Mouse (Mus musculus) hindbrain, embryonic 15.5 days (tissue): ENCODE measurements around the gene Pgls. TPM values are rescaled to one million over a fixed set of nuclear protein-coding genes. Genes with fewer than 3 reads are reported as not detected.

Experiments used
- ATAC-seq: fragments of 200-750 bp; cut with Nextera tagmentation; 2 replicates; pipeline ENCODE4 v1.8.0; 2017; ENCODE audit warnings: low read depth, moderate number of reproducible peaks, moderate TSS enrichment; ENCODE audit not compliant: low FRiP score
- H3K27ac ChIP-seq: fragments of 300-500 bp; sonication (generic); replicated peaks from 2 replicates; pipeline ENCODE4 v1.5.1; 2015; ENCODE audit warnings: mild to moderate bottlenecking, inconsistent platforms
- H3K27me3 ChIP-seq: fragments of 300-500 bp; sonication (generic); 2 replicates; pipeline ENCODE4 v1.6.1; 2015; ENCODE audit warnings: control low read depth, inconsistent platforms
- H3K36me3 ChIP-seq: fragments of 300-500 bp; sonication (generic); 2 replicates; pipeline ENCODE4 v1.6.1; 2015; ENCODE audit warnings: control low read depth, inconsistent platforms
- H3K4me1 ChIP-seq: fragments of 300-500 bp; sonication (generic); replicated peaks from 2 replicates; pipeline ENCODE4 v1.6.1; 2015; ENCODE audit warnings: control low read depth, inconsistent platforms
- H3K4me2 ChIP-seq: fragments of 300-500 bp; sonication (generic); 2 replicates; pipeline ENCODE4 v1.6.1; 2015; ENCODE audit warnings: moderate library complexity, mild to moderate bottlenecking, inconsistent platforms
- H3K4me3 ChIP-seq: fragments of 300-500 bp; sonication (generic); 2 replicates; pipeline ENCODE4 v1.5.1; 2015; ENCODE audit warnings: mild to moderate bottlenecking, inconsistent platforms
- H3K9ac ChIP-seq: fragments of 300-500 bp; sonication (generic); 2 replicates; pipeline ENCODE4 v1.6.1; 2015; ENCODE audit warnings: inconsistent platforms
- H3K9me3 ChIP-seq: fragments of 300-500 bp; sonication (generic); 2 replicates; pipeline ENCODE4 v1.6.1; 2016; ENCODE audit warnings: control low read depth, inconsistent platforms
- WGBS: fragments of 180-500 bp; shearing (Covaris S2); methylation state at CpG from one replicate; pipeline ENCODE4 v1.1.7; 2015; 5-methylcytosine and 5-hydroxymethylcytosine counted together
- microRNA-seq: library from miRNA; unstranded; fragments of <30 nt; microRNA quantifications from one replicate; pipeline ENCODE4, GENCODE M21; 2016
- polyA plus RNA-seq: library from polyadenylated mRNA; unstranded; fragments of >200 nt; fragmentation: Nextera tagmentation; extraction: Ambion mirVana; gene quantifications from 2 replicates; pipeline ENCODE4 v1.2.1, GENCODE M21; 2015

The Pgls gene
- polyA plus RNA-seq, 1 experiment from 2014 or later, result 233 TPM

GRCm38 (mm10) chr8:71631897-71632296 is 39.9 kb downstream of the Pgls start:
- WGBS, result 66% methylated on average over 2 of the region's 2 CpGs
- Histone ChIP-seq H3K9ac (no peak overlapping the region), H3K27me3 (no peaks in the 10 kb centered on the region), H3K4me2 (no peak overlapping the region), H3K36me3 (no peaks in the 10 kb centered on the region), H3K27ac (no peak overlapping the region), H3K4me1 (peaks cover 31% of the 10 kb centered on the region), H3K4me3 (no peak overlapping the region), H3K9me3 (no peaks in the 10 kb centered on the region)
- no peak for ATAC-seq

GRCm38 (mm10) chr8:71633164-71633563 is 41.2 kb downstream of the Pgls start:
- no peaks in the 10 kb centered on the region for H3K36me3 ChIP-seq
- no peak overlapping the region for H3K4me3 ChIP-seq
- no peaks in the 10 kb centered on the region for H3K27me3 ChIP-seq
- H3K9me3 ChIP-seq, result no peaks in the 10 kb centered on the region
- no peak overlapping the region for H3K4me2 ChIP-seq
- 14% methylated on average over 16 of the region's 22 CpGs for WGBS
- no peak overlapping the region for H3K9ac ChIP-seq
- H3K4me1 ChIP-seq, result peaks cover 24% of the 10 kb centered on the region
- no peak for ATAC-seq
- no peak overlapping the region for H3K27ac ChIP-seq

- H3K4me1 ChIP-seq, result peaks cover 15% of the 10 kb centered on the region
- H3K9me3 ChIP-seq, result no peaks in the 10 kb centered on the region
- peaks cover 5% of the 10 kb centered on the region; the same call in 1 of the 2 replicates for H3K36me3 ChIP-seq
- WGBS, result 6% methylated on average over 26 of the region's 26 CpGs
- H3K27ac ChIP-seq, result peak overlapping the region; percentile 56
- H3K27me3 ChIP-seq, result no peaks in the 10 kb centered on the region
- no peak overlapping the region for H3K4me3 ChIP-seq
- ATAC-seq, result 0 out of 2 replicates have a peak, but pooled peaks have one; percentile 32
- peak overlapping the region; percentile 18 for H3K4me2 ChIP-seq
- H3K9ac ChIP-seq, result no peak overlapping the region
Observed at GRCm38 (mm10) chr8:71633981-71634667, 42.1 kb downstream of the Pgls start.

- ATAC-seq, result no peak
- 0 out of 2 replicates have a peak, but pooled peaks cover 3% of the 10 kb centered on the region for H3K4me1 ChIP-seq
- no peak overlapping the region for H3K4me3 ChIP-seq
- no peak overlapping the region for H3K4me2 ChIP-seq
- 65% methylated on average over 8 of the region's 8 CpGs for WGBS
- H3K9me3 ChIP-seq, result no peaks in the 10 kb centered on the region
- no peaks in the 10 kb centered on the region for H3K27me3 ChIP-seq
- peaks cover 20% of the 10 kb centered on the region for H3K36me3 ChIP-seq
- no peak overlapping the region for H3K9ac ChIP-seq
- no peak overlapping the region for H3K27ac ChIP-seq
Observed at GRCm38 (mm10) chr8:71637149-71638095, 45.4 kb downstream of the Pgls start.

GRCm38 (mm10) chr8:71638321-71638720 is 46.3 kb downstream of the Pgls start:
- no peak for ATAC-seq
- H3K27ac ChIP-seq, result no peak overlapping the region
- no peak overlapping the region for H3K4me2 ChIP-seq
- H3K4me1 ChIP-seq, result 0 out of 2 replicates have a peak, but pooled peaks cover 3% of the 10 kb centered on the region
- H3K4me3 ChIP-seq, result no peak overlapping the region
- H3K36me3 ChIP-seq, result peaks cover 27% of the 10 kb centered on the region
- no peaks in the 10 kb centered on the region for H3K27me3 ChIP-seq
- 76% methylated on average over 6 of the region's 6 CpGs for WGBS
- no peak overlapping the region for H3K9ac ChIP-seq
- no peaks in the 10 kb centered on the region for H3K9me3 ChIP-seq

- Histone ChIP-seq H3K27ac (no peak overlapping the region), H3K9ac (no peak overlapping the region), H3K27me3 (no peaks in the 10 kb centered on the region), H3K4me3 (no peak overlapping the region), H3K4me2 (no peak overlapping the region), H3K36me3 (peaks cover 37% of the 10 kb centered on the region), H3K9me3 (no peaks in the 10 kb centered on the region), H3K4me1 (0 out of 2 replicates have a peak, but pooled peaks cover 3% of the 10 kb centered on the region)
- ATAC-seq, result no peak
- WGBS, result 88% methylated on average over 4 of the region's 4 CpGs
Observed at GRCm38 (mm10) chr8:71639318-71639717, 47.3 kb downstream of the Pgls start.

- H3K9me3 ChIP-seq, result no peaks in the 10 kb centered on the region
- H3K27me3 ChIP-seq, result no peaks in the 10 kb centered on the region
- H3K36me3 ChIP-seq, result peaks cover 76% of the 10 kb centered on the region
- no peak for ATAC-seq
- H3K4me1 ChIP-seq, result no peaks in the 10 kb centered on the region
- H3K4me2 ChIP-seq, result no peak overlapping the region
- WGBS, result 86% methylated on average over 9 of the region's 9 CpGs
- H3K27ac ChIP-seq, result no peak overlapping the region
- no peak overlapping the region for H3K4me3 ChIP-seq
- H3K9ac ChIP-seq, result no peak overlapping the region
Observed at GRCm38 (mm10) chr8:71645510-71645909, 53.5 kb downstream of the Pgls start.

Small RNA genes lying within 50 kb of the gene (microRNA-seq; reads per million reads assigned to microRNA genes)
- gene Mir6769b, result 2.4 reads per million, percentile 6 among the genes with 10 or more reads in this experiment

Other genes with a start within 250 kb of the Pgls start
- gene Use1, start 225.3 kb upstream of the Pgls start, polyA plus RNA-seq, result 113 TPM in 2 replicates
- 6.6 and 7.4 TPM in 2 replicates for gene Ocel1, start 220.9 kb upstream of the Pgls start, polyA plus RNA-seq
- gene Nr2f6, start 210.2 kb upstream of the Pgls start, polyA plus RNA-seq, result 29.3 and 31.4 TPM in 2 replicates
- 7.6 and 7.7 TPM in 2 replicates for gene Ushbp1, start 196.4 kb upstream of the Pgls start, polyA plus RNA-seq
- gene Babam1, start 195.3 kb upstream of the Pgls start, polyA plus RNA-seq, result 96.4 and 99.4 TPM in 2 replicates
- gene Ankle1, start 186.2 kb upstream of the Pgls start, polyA plus RNA-seq, result 11.0 and 11.3 TPM in 2 replicates
- 183 and 195 TPM in 2 replicates for gene Abhd8, start 128.5 kb upstream of the Pgls start, polyA plus RNA-seq
- gene Mrpl34, start 127.2 kb upstream of the Pgls start, polyA plus RNA-seq, result 172 and 189 TPM in 2 replicates
- gene Dda1, start 123.0 kb upstream of the Pgls start, polyA plus RNA-seq, result 217 and 231 TPM in 2 replicates
- gene Ano8, start 106.2 kb upstream of the Pgls start, polyA plus RNA-seq, result 7.7 and 8.6 TPM in 2 replicates
- gene Gtpbp3, start 104.1 kb upstream of the Pgls start, polyA plus RNA-seq, result 12.0 and 15.3 TPM in 2 replicates
- gene Plvap, start 80.4 kb upstream of the Pgls start, polyA plus RNA-seq, result 9.5 and 10.9 TPM in 2 replicates
- 0.31 and 0.41 TPM in 2 replicates for gene Ccdc194, start 66.5 kb upstream of the Pgls start, polyA plus RNA-seq
- gene Bst2, start 54.7 kb upstream of the Pgls start, polyA plus RNA-seq, result 11.3 and 19.5 TPM in 2 replicates
- 60.3 and 61.7 TPM in 2 replicates for gene Mvb12a, start 49.3 kb upstream of the Pgls start, polyA plus RNA-seq
- 0.21 and 0.38 TPM in 2 replicates for gene Tmem221, start 33.3 kb upstream of the Pgls start, polyA plus RNA-seq
- gene Nxnl1, start 25.6 kb upstream of the Pgls start, polyA plus RNA-seq, result 0.06 and 0.08 TPM in 2 replicates
- gene Slc27a1, start 23.3 kb upstream of the Pgls start, polyA plus RNA-seq, result 83.9 and 87.4 TPM in 2 replicates
- gene Fam129c, start 5.5 kb downstream of the Pgls start, polyA plus RNA-seq, result 6.5 and 8.9 TPM in 2 replicates
- gene Colgalt1, start 18.8 kb downstream of the Pgls start, polyA plus RNA-seq, result 65.6 and 78.2 TPM in 2 replicates
- 20.8 and 24.7 TPM in 2 replicates for gene Unc13a, start 79.6 kb downstream of the Pgls start, polyA plus RNA-seq
- 6.1 and 7.0 TPM in 2 replicates for gene Jak3, start 84.1 kb downstream of the Pgls start, polyA plus RNA-seq
- 0.47 and 1.5 TPM in 2 replicates for gene Insl3, start 97.0 kb downstream of the Pgls start, polyA plus RNA-seq
- 0.45 and 0.52 TPM in 2 replicates for gene B3gnt3, start 109.6 kb downstream of the Pgls start, polyA plus RNA-seq
- gene Fcho1, start 133.5 kb downstream of the Pgls start, polyA plus RNA-seq, result 77.2 and 93.0 TPM in 2 replicates